Mouse (Mus musculus): ENCODE measurements at regions not wholly inside any gene's neighbourhood (a gene's known extent, or its start where the extent isn't known, plus 50 kb on each side); places are given as distances from the start of the nearest gene placed in this dataset.

DNA sequence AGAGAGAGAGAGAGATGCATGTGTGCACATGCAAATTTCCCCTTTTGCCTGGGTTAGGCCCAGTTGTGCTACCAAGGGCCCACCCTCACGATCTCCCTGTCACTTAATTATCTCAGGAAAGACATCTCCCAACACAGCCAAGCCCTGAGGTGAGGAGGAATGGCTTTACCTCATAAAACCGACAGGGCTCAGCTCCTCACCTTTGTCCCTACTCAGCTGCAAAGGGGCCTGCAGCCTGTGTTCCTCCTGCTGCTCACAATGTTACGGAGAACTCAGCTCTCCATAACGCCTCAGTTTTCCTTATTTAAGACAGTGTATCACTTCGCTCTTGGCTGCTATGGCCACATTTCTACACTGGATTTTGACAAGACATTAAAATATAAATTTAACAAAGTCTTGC is 133.8 kb upstream of the Lrig3 start:
- Histone ChIP-seq H3K79me2 (ENCODE audit: control insufficient read depth, insufficient read depth, low read length, poor library complexity) (no peaks in the 10 kb centered on the region), H3K27me3 (ENCODE audit: control insufficient read depth in 1 of 2, insufficient read depth in 2 of 2, low read length in 2 of 2) (no peaks in the 10 kb centered on the region), H3K4me1 (ENCODE audit: control insufficient read depth in 1 of 2, insufficient read depth in 2 of 2, low read length in 2 of 2) (no peaks in the 10 kb centered on the region), H3K27ac (ENCODE audit: control insufficient read depth, low read depth, low read length) (no peak overlapping the region), H3K36me3 (ENCODE audit: control insufficient read depth in 1 of 2, insufficient read depth in 2 of 2, low read length in 2 of 2) (no peaks in the 10 kb centered on the region), H3K9me3 (replicated peaks; ENCODE audit: insufficient read depth, low read length) (no peaks in the 10 kb centered on the region), H3K4me3 (ENCODE audit: control insufficient read depth in 1 of 2, insufficient read depth in 1 of 2, low read depth in 2 of 2, low read length in 2 of 2) (no peak overlapping the region), H3K9ac (ENCODE audit: control insufficient read depth, low read depth, low read length, poor library complexity, severe bottlenecking) (no peak overlapping the region)
- no peak for DNase-seq (ENCODE audit: low read depth, low spot score)
- no peak for TF ChIP-seq ZMIZ1 (IDR thresholded peaks at IDR 0.05; ENCODE audit: low read depth, low read length)
- TF ChIP-seq CTCF (IDR thresholded peaks at IDR 0.05 in 2 of 3, conservative IDR thresholded peaks at IDR 0.05 in 1 of 3; ENCODE audit: control insufficient read depth in 1 of 3, insufficient read depth in 1 of 3, low read depth in 2 of 3, low read length in 3 of 3, poor library complexity in 1 of 3, severe bottlenecking in 1 of 3): no peak
- TF ChIP-seq ZC3H11A (IDR thresholded peaks at IDR 0.05; ENCODE audit: low read depth, low read length): no peak
- TF ChIP-seq MAX (IDR thresholded peaks at IDR 0.05; ENCODE audit: low read length): no peak
- TF ChIP-seq ELF1 (IDR thresholded peaks at IDR 0.05; ENCODE audit: low read depth, low read length): no peak
- no peak for TF ChIP-seq MAZ (IDR thresholded peaks at IDR 0.05; ENCODE audit: low read depth, low read length)
- TF ChIP-seq TBP (IDR thresholded peaks at IDR 0.05; ENCODE audit: low read depth, low read length): no peak
- TF ChIP-seq KAT2A (conservative IDR thresholded peaks at IDR 0.05; ENCODE audit: low read depth, low read length): no peak
- TF ChIP-seq EP300 (IDR thresholded peaks at IDR 0.05; ENCODE audit: low read depth in 1 of 2, low read length in 2 of 2): no peak
- TF ChIP-seq USF2 (IDR thresholded peaks at IDR 0.05; ENCODE audit: borderline replicate concordance in 1 of 2, insufficient read depth in 1 of 2, low read depth in 1 of 2, low read length in 2 of 2): no peak
- no peak for TF ChIP-seq MEF2A (IDR thresholded peaks at IDR 0.05; ENCODE audit: extremely low read depth, insufficient replicate concordance, low read depth, low read length, poor library complexity, severe bottlenecking)

DNA sequence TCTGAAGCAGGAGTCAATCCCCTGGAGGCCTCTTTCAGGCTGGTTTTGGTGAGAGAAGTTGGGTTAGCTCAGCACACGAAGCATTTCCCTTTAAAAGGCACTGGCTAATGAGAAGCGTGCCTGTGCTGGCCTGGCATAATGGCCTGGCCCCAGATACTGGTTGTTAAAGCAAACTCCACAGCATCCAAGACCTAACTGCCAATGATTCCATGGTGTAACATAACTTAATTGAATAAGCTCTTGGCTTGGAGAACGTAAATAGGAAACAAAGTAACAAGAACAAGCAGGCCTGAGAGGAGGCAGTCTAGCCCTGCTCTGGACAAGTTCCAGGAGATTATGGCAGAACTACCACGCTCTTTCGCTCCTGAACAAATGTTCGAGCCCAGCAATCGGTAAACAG is 133.2 kb upstream of the Lrig3 start:
- Histone ChIP-seq H3K9me3 (replicated peaks; ENCODE audit: insufficient read depth, low read length) (no peaks in the 10 kb centered on the region), H3K27me3 (ENCODE audit: control insufficient read depth in 1 of 2, insufficient read depth in 2 of 2, low read length in 2 of 2) (no peaks in the 10 kb centered on the region), H3K27ac (ENCODE audit: control insufficient read depth, low read depth, low read length) (no peak overlapping the region), H3K36me3 (ENCODE audit: control insufficient read depth in 1 of 2, insufficient read depth in 2 of 2, low read length in 2 of 2) (no peaks in the 10 kb centered on the region), H3K79me2 (ENCODE audit: control insufficient read depth, insufficient read depth, low read length, poor library complexity) (no peaks in the 10 kb centered on the region), H3K9ac (ENCODE audit: control insufficient read depth, low read depth, low read length, poor library complexity, severe bottlenecking) (no peak overlapping the region), H3K4me3 (ENCODE audit: control insufficient read depth in 1 of 2, insufficient read depth in 1 of 2, low read depth in 2 of 2, low read length in 2 of 2) (no peak overlapping the region), H3K4me1 (ENCODE audit: control insufficient read depth in 1 of 2, insufficient read depth in 2 of 2, low read length in 2 of 2) (no peaks in the 10 kb centered on the region)
- no peak for TF ChIP-seq ELF1 (IDR thresholded peaks at IDR 0.05; ENCODE audit: low read depth, low read length)
- TF ChIP-seq MAFK (IDR thresholded peaks at IDR 0.05; ENCODE audit: borderline replicate concordance, low read depth, low read length): no peak
- TF ChIP-seq ETS1 (IDR thresholded peaks at IDR 0.05; ENCODE audit: low read depth, low read length): no peak
- no peak for TF ChIP-seq KAT2A (conservative IDR thresholded peaks at IDR 0.05; ENCODE audit: low read depth, low read length)
- TF ChIP-seq MYC (IDR thresholded peaks at IDR 0.05; ENCODE audit: low read depth, low read length): no peak
- no peak for TF ChIP-seq SIN3A (IDR thresholded peaks at IDR 0.05; ENCODE audit: low read length)
- TF ChIP-seq POLR2AphosphoS2 (IDR thresholded peaks at IDR 0.05; ENCODE audit: low read length): no peak
- no peak for TF ChIP-seq HCFC1 (IDR thresholded peaks at IDR 0.05; ENCODE audit: low read depth, low read length)
- no peak for TF ChIP-seq RAD21 (IDR thresholded peaks at IDR 0.05; ENCODE audit: low read depth, low read length)
- TF ChIP-seq NELFE (IDR thresholded peaks at IDR 0.05; ENCODE audit: low read depth, low read length): no peak
- no peak for DNase-seq (ENCODE audit: low read depth, low spot score)
